Mouse (Mus musculus): ENCODE results near the gene Klf15. TPM values are rescaled to one million over a fixed set of nuclear protein-coding genes. Genes with fewer than 3 reads are reported as not detected.
A peak's percentile ranks its signal among the peaks of the same experiment; 100 is the strongest.

The Klf15 gene
- total RNA-seq (2014; fragmentation: Nextera tagmentation) = not detected in 2 replicates
- not detected in 2 replicates for total RNA-seq (2017)

GRCm38 (mm10) chr6:90462181-90462706, at the start of gene Klf15:
TSS of gene Klf15 (plus strand) at chr6:90462576.
- peak; percentile 50 for ATAC-seq (replicated peaks; ENCODE audit: poor library complexity, severe bottlenecking)

DNA sequence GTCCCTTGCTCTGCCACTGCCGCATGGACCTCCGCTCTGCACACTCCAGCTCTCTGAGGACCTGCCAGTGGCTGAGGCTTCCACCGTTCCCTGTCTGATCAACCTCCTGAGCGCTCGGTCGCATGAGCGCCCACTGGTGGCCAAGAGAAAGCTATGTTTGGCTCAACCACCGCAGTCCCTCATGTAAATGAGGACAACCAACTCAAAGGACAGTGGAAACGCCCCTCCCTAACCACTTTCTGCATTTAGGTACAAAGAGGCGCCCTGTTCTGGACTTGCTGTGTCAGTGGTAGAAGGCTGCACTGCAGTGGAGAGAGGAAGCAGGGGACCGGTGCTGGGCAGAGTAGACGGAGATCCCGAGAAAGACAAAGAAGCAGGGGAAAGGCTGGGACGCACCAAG, 39.8 kb upstream of the Klf15 start:
- ATAC-seq (replicated peaks; ENCODE audit: poor library complexity, severe bottlenecking) = peak; percentile 97

GRCm38 (mm10) chr6:90425361-90425760, 37.0 kb upstream of the Klf15 start:
- ATAC-seq (replicated peaks; ENCODE audit: poor library complexity, severe bottlenecking) = no peak

DNA sequence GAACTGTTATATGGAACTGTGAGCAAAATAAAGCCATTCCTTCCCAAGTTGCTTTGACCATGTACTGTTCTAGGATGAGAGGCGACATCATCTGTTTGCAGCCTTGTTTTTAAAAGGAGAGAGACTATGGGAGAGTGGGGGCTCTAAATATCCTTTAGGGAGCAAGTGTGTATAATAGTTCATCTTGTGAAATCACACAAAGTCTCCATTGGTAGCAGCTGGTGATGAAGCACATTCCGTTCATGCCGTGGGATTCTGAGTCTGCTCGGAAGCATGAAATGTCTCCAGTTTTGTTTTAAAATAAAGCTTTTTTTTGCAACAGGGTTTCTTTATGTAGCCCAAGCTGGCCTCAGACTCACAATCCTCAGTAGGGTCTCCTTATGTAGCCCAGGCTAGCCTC, 36.4 kb upstream of the Klf15 start:
- ATAC-seq (replicated peaks; ENCODE audit: poor library complexity, severe bottlenecking) = no peak

DNA sequence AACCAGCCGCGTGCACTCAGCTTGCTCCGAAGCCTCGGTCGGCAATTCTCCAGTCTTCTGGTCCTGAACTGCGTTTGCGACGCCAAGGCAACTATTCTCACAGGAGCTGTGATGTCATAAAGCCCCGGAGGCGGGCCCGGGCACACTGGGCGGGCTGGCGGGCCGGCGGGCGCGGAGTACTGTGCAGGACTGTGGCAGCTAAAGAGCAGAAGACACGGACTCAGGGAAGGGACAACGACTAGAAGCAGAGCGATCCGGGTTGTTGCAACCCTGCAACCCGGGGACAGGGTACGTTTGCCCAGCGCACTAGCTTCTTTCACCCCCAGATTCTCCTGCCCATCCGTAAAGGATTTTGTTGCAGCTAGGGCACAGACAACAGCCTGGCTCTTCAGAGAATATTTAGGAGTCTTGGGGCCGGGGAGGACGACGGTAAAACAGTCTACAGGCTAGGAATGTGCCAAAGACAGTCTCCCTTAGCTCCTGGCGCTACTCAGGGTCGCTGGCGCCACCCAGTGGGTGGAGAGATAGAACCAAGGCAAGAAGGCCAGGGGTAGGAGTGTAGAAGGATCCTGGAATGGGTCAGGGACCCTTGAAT, 33.9 kb upstream of the Klf15 start, which contains the start of gene Cfap100:
Gene Cfap100, minus strand, starts transcription at position 418 of the 595 bp plus-strand sequence.
- ATAC-seq (replicated peaks; ENCODE audit: poor library complexity, severe bottlenecking) = peak; percentile 81

- ATAC-seq (replicated peaks; ENCODE audit: poor library complexity, severe bottlenecking) = no peak
Measured at GRCm38 (mm10) chr6:90429911-90430310, 32.5 kb upstream of the Klf15 start.

DNA sequence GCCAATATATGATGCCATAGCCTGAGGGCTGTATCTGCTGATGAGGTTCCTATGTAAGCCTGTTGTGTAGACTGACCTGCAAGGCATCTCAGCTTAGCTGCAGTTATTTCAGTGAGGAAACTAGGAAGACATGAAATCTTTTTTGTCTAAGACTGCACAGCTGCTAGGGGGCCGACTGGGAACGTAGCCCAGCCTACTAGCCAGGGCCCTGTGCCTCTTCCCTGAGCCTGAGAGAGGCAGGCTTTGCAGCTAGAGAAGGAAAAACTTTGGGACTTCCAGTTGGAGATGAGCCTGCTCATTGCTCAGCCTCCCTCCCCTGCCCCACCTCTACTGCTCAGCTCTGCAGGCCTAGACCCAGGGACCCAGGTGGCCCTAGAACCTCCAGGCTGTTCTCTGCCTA, 30.9 kb upstream of the Klf15 start:
- no peak for ATAC-seq (replicated peaks; ENCODE audit: poor library complexity, severe bottlenecking)

GRCm38 (mm10) chr6:90434687-90435086, 27.7 kb upstream of the Klf15 start:
- ATAC-seq (replicated peaks; ENCODE audit: poor library complexity, severe bottlenecking) = no peak

DNA sequence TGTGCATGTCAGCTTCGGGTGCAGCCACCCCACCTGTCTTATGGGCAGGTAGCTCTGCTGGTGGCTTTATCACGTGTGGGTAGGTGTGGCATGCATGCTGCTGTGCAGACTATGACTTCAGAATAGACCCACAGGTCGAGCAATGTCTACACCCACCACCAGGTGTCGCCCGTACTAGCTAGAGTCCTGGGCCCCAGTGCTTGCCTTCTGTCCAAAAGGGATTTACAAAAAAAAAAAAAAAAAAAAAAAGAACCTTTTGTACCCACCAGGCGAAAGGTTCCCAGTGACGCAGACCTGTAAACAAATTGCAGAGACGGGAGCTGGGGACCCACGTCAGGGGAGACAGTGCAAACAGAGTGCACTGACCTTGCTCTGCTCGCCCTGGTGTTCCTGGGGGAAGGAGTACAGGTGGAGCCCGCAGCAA, 27.2 kb upstream of the Klf15 start:
- ATAC-seq (replicated peaks; ENCODE audit: poor library complexity, severe bottlenecking) = peak; percentile 89

DNA sequence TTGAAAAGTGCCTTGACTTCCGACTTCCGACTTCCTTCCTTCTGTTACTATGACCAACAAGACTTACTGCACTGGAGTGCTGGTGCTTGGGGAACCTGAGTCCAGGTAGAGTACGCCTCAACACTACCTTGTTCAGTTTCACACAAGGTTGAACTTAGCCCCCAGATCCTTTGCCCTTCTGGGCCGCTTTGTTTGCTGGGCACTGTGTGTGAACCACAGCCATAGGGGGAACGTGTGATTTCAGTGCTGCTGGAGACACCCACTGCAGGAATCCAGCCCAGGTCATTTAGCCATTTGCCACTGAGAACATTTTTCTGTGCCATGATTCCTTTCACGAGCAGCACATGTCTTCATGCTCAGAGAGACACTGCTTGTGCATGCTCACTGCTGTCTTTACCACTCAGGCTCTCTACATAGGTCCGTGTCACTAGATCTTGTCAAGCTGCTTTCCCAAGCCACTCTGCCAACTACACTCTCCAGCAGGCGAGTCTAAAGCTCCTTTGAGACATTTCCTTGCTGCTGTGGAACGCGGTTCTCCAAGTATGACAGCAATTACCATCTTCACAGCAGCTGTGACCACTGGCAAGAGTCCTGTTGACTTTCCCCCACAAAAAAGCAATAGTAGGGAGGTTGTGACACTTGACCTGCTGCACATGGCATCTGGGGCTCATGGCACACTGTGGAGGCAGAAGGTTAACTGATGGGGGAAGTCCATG, 26.0 kb upstream of the Klf15 start:
- no peak for ATAC-seq (replicated peaks; ENCODE audit: poor library complexity, severe bottlenecking)

GRCm38 (mm10) chr6:90437041-90437440, 25.3 kb upstream of the Klf15 start:
- ATAC-seq (replicated peaks; ENCODE audit: poor library complexity, severe bottlenecking) = no peak

GRCm38 (mm10) chr6:90446883-90447282, 15.5 kb upstream of the Klf15 start:
- no peak for ATAC-seq (replicated peaks; ENCODE audit: poor library complexity, severe bottlenecking)

- ATAC-seq (replicated peaks; ENCODE audit: poor library complexity, severe bottlenecking) = peak; percentile 52; the same call in 1 of the 2 replicates
Measured at GRCm38 (mm10) chr6:90450179-90450578, 12.2 kb upstream of the Klf15 start.

DNA sequence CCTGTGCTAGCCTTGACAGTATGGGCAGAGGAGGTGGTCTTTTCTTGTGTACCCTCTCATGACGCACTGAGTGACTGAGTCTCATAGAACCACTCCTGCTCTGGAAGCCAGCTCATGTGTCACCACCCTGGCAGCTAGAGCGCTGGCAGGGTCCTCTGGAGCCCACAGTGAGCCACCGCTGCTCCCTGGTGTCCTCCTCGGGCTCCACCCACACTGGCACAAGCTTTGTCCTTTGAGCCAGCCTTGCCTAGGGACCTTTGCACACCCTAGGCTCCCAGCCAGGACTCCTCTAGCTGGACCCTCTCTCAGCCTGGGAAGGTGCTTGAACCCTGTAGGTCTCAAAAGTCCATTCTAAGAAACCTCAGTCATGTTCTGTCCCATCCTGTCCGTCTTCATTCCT, 11.7 kb upstream of the Klf15 start:
- no peak for ATAC-seq (replicated peaks; ENCODE audit: poor library complexity, severe bottlenecking)

DNA sequence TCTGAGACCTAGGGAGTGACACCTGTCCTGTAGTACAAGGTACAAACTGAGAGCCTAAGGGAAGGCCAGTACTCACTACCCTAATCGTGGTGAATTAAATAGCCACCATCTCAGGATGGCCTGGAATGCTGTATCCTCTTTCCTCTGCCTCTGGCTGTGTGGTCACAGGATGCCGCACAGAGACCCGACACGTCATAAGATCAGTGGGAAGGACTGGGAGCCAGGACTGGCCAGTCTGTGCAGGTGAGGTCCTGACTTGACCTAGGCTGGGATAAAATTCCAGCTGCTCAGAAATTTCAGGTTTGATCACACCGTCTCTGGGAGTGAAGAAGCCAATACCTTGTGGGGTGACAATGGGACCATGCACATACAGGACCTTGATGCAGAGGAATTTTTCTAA, 10.9 kb upstream of the Klf15 start:
- no peak for ATAC-seq (replicated peaks; ENCODE audit: poor library complexity, severe bottlenecking)

DNA sequence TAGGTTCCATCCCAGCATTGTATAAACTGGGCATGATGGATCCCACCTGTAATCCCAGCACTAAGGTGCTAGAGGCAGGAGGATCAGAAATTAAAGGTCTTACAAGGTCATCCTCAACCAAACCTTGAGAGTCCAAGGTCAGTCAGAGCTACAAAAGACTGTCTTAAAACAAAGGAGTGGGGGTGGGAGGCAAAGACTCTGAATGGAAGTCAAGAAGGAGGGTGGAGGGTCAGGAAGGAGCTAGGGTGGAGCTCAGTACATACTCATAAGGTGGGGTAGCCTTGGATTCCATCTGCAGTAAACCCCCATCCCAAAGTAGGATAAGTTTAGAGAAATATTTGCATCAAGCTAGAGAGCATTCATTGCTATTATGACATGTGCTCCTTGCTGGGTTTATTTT, 9.8 kb upstream of the Klf15 start:
- ATAC-seq (replicated peaks; ENCODE audit: poor library complexity, severe bottlenecking) = no peak

GRCm38 (mm10) chr6:90453751-90454150, 8.6 kb upstream of the Klf15 start:
- no peak for ATAC-seq (replicated peaks; ENCODE audit: poor library complexity, severe bottlenecking)

DNA sequence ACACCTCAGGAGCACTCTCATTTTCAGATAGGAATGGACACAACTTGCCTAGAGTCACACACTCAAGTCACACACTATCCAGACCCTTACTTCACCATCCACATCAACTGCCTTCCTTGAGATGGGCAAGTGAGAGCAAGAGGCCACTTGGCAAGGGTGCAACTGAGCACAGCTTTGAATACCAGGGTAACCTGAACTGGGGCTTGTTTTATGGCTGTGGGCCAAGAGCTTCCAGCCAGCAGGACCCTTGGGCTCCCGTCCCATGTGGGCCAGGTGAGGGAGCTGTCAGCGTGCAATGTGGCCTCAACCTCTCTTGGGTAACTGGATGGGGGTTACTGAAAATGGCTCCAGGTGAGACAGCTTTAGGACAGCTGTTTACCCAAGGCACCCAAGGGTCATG, 5.0 kb upstream of the Klf15 start:
- ATAC-seq (replicated peaks; ENCODE audit: poor library complexity, severe bottlenecking) = no peak

GRCm38 (mm10) chr6:90461181-90461580, 1.2 kb upstream of the Klf15 start:
- ATAC-seq (replicated peaks; ENCODE audit: poor library complexity, severe bottlenecking) = no peak

GRCm38 (mm10) chr6:90461771-90462170, 605 bp upstream of the Klf15 start:
- ATAC-seq (replicated peaks; ENCODE audit: poor library complexity, severe bottlenecking) = 0 out of 2 replicates have a peak, but pooled peaks have one; percentile 0

GRCm38 (mm10) chr6:90462841-90463227, 458 bp downstream of the Klf15 start:
- ATAC-seq (replicated peaks; ENCODE audit: poor library complexity, severe bottlenecking) = peak; percentile 17; the same call in 1 of the 2 replicates
